Mouse (Mus musculus) CH12.LX (cell line): ENCODE measurements at regions not wholly inside any gene's neighbourhood (a gene's known extent, or its start where the extent isn't known, plus 50 kb on each side); places are given as distances from the start of the nearest gene placed in this dataset.

ENCODE experiments used
- DNase-seq: peaks from one replicate; pipeline ENCODE4 v3.0.0-alpha.2; 2013; ENCODE audit errors: extremely low read depth
- H3K27ac ChIP-seq: 2 replicates; pipeline ENCODE4 v1.5.1; 2012; ENCODE audit warnings: low read depth, mild to moderate bottlenecking, control low read depth, moderate library complexity; ENCODE audit not compliant: insufficient read depth
- H3K27me3 ChIP-seq: replicated peaks from 2 replicates; pipeline ENCODE3; 2012; ENCODE audit warnings: inconsistent platforms
- H3K36me3 ChIP-seq, 2 experiments: replicated peaks in 1 of 2; 2 replicates each; pipeline versions ENCODE3 to v1.6.1; 2012; ENCODE audit warnings: inconsistent platforms in 1 of 2, low read length in 1 of 2, mild to moderate bottlenecking in 1 of 2, mixed read lengths in 1 of 2, moderate library complexity in 1 of 2; ENCODE audit not compliant: control insufficient read depth in 1 of 2, insufficient read depth in 1 of 2
- H3K4me1 ChIP-seq, 2 experiments: 2 replicates each; pipeline ENCODE4 v1.6.1; 2012; ENCODE audit warnings: inconsistent platforms in 1 of 2, moderate library complexity in 1 of 2; ENCODE audit not compliant: insufficient read depth in 2 of 2, control insufficient read depth in 1 of 2
- H3K4me2 ChIP-seq: 2 replicates; pipeline ENCODE4 v1.6.1; 2012; ENCODE audit warnings: low read depth, mild to moderate bottlenecking, control low read depth; ENCODE audit not compliant: poor library complexity, insufficient read depth, severe bottlenecking
- H3K4me3 ChIP-seq, 3 experiments: fragments of 150-350 bp in 1 of 3; sonication (generic) in 1 of 3; replicated peaks in 1 of 3; 2 replicates each; pipeline versions ENCODE3 to v1.5.1; 2011 to 2012; ENCODE audit warnings: low read depth in 2 of 3, low read length in 2 of 3, mild to moderate bottlenecking in 2 of 3, moderate library complexity in 2 of 3, control low read depth in 1 of 3, improper control_type of control experiment in 1 of 3, inconsistent platforms in 1 of 3, mixed read lengths in 1 of 3; ENCODE audit not compliant: poor library complexity in 1 of 3
- H3K79me2 ChIP-seq: replicated peaks from 2 replicates; pipeline ENCODE4 v1.6.1; 2012; ENCODE audit warnings: mild to moderate bottlenecking, moderate library complexity; ENCODE audit not compliant: control insufficient read depth, poor library complexity, insufficient read depth, severe bottlenecking; ENCODE audit errors: extremely low read depth
- H3K9ac ChIP-seq: 2 replicates; pipeline ENCODE4 v1.6.1; 2012; ENCODE audit warnings: low read depth, mild to moderate bottlenecking, control low read depth, moderate library complexity; ENCODE audit not compliant: insufficient read depth
- H3K9me3 ChIP-seq: replicated peaks from 2 replicates; pipeline ENCODE3; 2012; ENCODE audit warnings: low read length, inconsistent platforms, mixed read lengths
- BHLHE40 ChIP-seq: IDR thresholded peaks from 2 replicates; pipeline ENCODE4 v1.6.1; 2011; ENCODE audit warnings: mild to moderate bottlenecking, low read depth, low read length, improper control_type of control experiment
- CHD1 ChIP-seq: IDR thresholded peaks from 2 replicates; pipeline ENCODE4 v1.6.1; 2012; ENCODE audit warnings: low read depth, low read length, improper control_type of control experiment, inconsistent platforms
- CHD2 ChIP-seq: IDR thresholded peaks from 2 replicates; pipeline ENCODE4 v1.6.1; 2011; ENCODE audit warnings: low read length, improper control_type of control experiment
- CTCF ChIP-seq, 2 experiments: IDR thresholded peaks in 1 of 2; conservative IDR thresholded peaks in 1 of 2; 2 replicates each; pipeline ENCODE4 v1.5.1; 2011 to 2012; ENCODE audit warnings: low read depth in 2 of 2, low read length in 2 of 2, improper control_type of control experiment in 1 of 2, inconsistent platforms in 1 of 2, mild to moderate bottlenecking in 1 of 2, moderate library complexity in 1 of 2
- ELF1 ChIP-seq: IDR thresholded peaks from 2 replicates; pipeline ENCODE4 v1.6.1; 2014; ENCODE audit warnings: low read depth, mild to moderate bottlenecking, inconsistent platforms, low read length, improper control_type of control experiment
- ETS1 ChIP-seq: conservative IDR thresholded peaks from 2 replicates; pipeline ENCODE4 v1.6.1; 2012; ENCODE audit warnings: low read depth, mild to moderate bottlenecking, inconsistent platforms, low read length, improper control_type of control experiment, moderate library complexity
- GABPA ChIP-seq: IDR thresholded peaks from 2 replicates; pipeline ENCODE4 v1.6.1; 2012; ENCODE audit warnings: low read depth, low read length, improper control_type of control experiment, inconsistent platforms; ENCODE audit not compliant: insufficient replicate concordance
- HCFC1 ChIP-seq: IDR thresholded peaks from 2 replicates; pipeline ENCODE4 v1.6.1; 2012; ENCODE audit warnings: low read depth, mild to moderate bottlenecking, inconsistent platforms, low read length, improper control_type of control experiment
- IRF4 ChIP-seq: IDR thresholded peaks from 2 replicates; pipeline ENCODE4 v1.6.1; 2014; ENCODE audit warnings: low read depth, mild to moderate bottlenecking, inconsistent platforms, low read length, improper control_type of control experiment
- JUND ChIP-seq: conservative IDR thresholded peaks from 2 replicates; pipeline ENCODE4 v1.6.1; 2011; ENCODE audit warnings: low read depth, low read length, improper control_type of control experiment
- KAT2A ChIP-seq: IDR thresholded peaks from 2 replicates; pipeline ENCODE4 v1.6.1; 2012; ENCODE audit warnings: low read length, improper control_type of control experiment, inconsistent platforms; ENCODE audit not compliant: insufficient replicate concordance
- MAFK ChIP-seq: IDR thresholded peaks from 2 replicates; pipeline ENCODE4 v1.6.1; 2011; ENCODE audit warnings: low read length, improper control_type of control experiment; ENCODE audit not compliant: insufficient replicate concordance
- MAX ChIP-seq: IDR thresholded peaks from 2 replicates; pipeline ENCODE4 v1.6.1; 2011; ENCODE audit warnings: low read length, improper control_type of control experiment
- MEF2A ChIP-seq: IDR thresholded peaks from 2 replicates; pipeline ENCODE4 v1.6.1; 2014; ENCODE audit warnings: low read depth, mild to moderate bottlenecking, inconsistent platforms, low read length, improper control_type of control experiment, borderline replicate concordance
- MXI1 ChIP-seq: IDR thresholded peaks from 2 replicates; pipeline ENCODE4 v1.6.1; 2011; ENCODE audit warnings: mild to moderate bottlenecking, low read depth, low read length, improper control_type of control experiment
- MYC ChIP-seq: IDR thresholded peaks from 2 replicates; pipeline ENCODE4 v1.6.1; 2011; ENCODE audit warnings: low read depth, mild to moderate bottlenecking, improper control_type of control experiment, low read length
- NELFE ChIP-seq: IDR thresholded peaks from 2 replicates; pipeline ENCODE4 v1.6.1; 2011; ENCODE audit warnings: low read depth, low read length, improper control_type of control experiment
- NRF1 ChIP-seq: IDR thresholded peaks from 2 replicates; pipeline ENCODE4 v1.6.1; 2014; ENCODE audit warnings: low read depth, mild to moderate bottlenecking, inconsistent platforms, low read length, improper control_type of control experiment, moderate library complexity
- PAX5 ChIP-seq: IDR thresholded peaks from 2 replicates; pipeline ENCODE4 v1.6.1; 2012; ENCODE audit warnings: low read length, inconsistent platforms, mixed read lengths
- POLR2A ChIP-seq: IDR thresholded peaks from 2 replicates; pipeline ENCODE4 v1.6.1; 2011; ENCODE audit warnings: low read depth, mild to moderate bottlenecking, improper control_type of control experiment, low read length
- POLR2AphosphoS2 ChIP-seq: IDR thresholded peaks from 2 replicates; pipeline ENCODE4 v1.6.1; 2011; ENCODE audit warnings: low read depth, low read length, improper control_type of control experiment
- RAD21 ChIP-seq: IDR thresholded peaks from 2 replicates; pipeline ENCODE4 v1.6.1; 2011; ENCODE audit warnings: low read depth, mild to moderate bottlenecking, low read length, improper control_type of control experiment, moderate library complexity
- RCOR1 ChIP-seq: conservative IDR thresholded peaks from 2 replicates; pipeline ENCODE4 v1.6.1; 2012; ENCODE audit warnings: low read depth, mild to moderate bottlenecking, inconsistent platforms, low read length, improper control_type of control experiment
- SIN3A ChIP-seq: IDR thresholded peaks from 2 replicates; pipeline ENCODE4 v1.6.1; 2012; ENCODE audit warnings: low read length, improper control_type of control experiment, inconsistent platforms
- SMC3 ChIP-seq: IDR thresholded peaks from 2 replicates; pipeline ENCODE4 v1.6.1; 2011; ENCODE audit warnings: low read depth, low read length, improper control_type of control experiment
- TBP ChIP-seq: conservative IDR thresholded peaks from 2 replicates; pipeline ENCODE4 v1.6.1; 2011; ENCODE audit warnings: low read depth, low read length, improper control_type of control experiment
- UBTF ChIP-seq: IDR thresholded peaks from 2 replicates; pipeline ENCODE4 v1.6.1; 2012; ENCODE audit warnings: low read depth, mild to moderate bottlenecking, inconsistent platforms, low read length, improper control_type of control experiment, moderate library complexity
- USF1 ChIP-seq: IDR thresholded peaks from 2 replicates; pipeline ENCODE4 v1.6.1; 2014; ENCODE audit warnings: low read depth, mild to moderate bottlenecking, inconsistent platforms, low read length, improper control_type of control experiment
- USF2 ChIP-seq: conservative IDR thresholded peaks from 2 replicates; pipeline ENCODE4 v1.6.1; 2011; ENCODE audit warnings: low read depth, low read length, improper control_type of control experiment
- ZKSCAN1 ChIP-seq: IDR thresholded peaks from 2 replicates; pipeline ENCODE4 v1.6.1; 2012; ENCODE audit warnings: low read depth, inconsistent platforms, low read length, improper control_type of control experiment, borderline replicate concordance
- ZMIZ1 ChIP-seq: IDR thresholded peaks from 2 replicates; pipeline ENCODE4 v1.6.1; 2012; ENCODE audit warnings: low read depth, mild to moderate bottlenecking, inconsistent platforms, low read length, improper control_type of control experiment
- ZNF384 ChIP-seq: IDR thresholded peaks from 2 replicates; pipeline ENCODE4 v1.6.1; 2012; ENCODE audit warnings: low read depth, low read length, improper control_type of control experiment, inconsistent platforms
- dilution Hi-C: fragments of 300-500 bp; cut with MboI; formaldehyde crosslinking; loops from 2 replicates; pipeline ENCODE4 v1.14.3; 2020; ENCODE audit warnings: low sequenced_read_pairs; ENCODE audit not compliant: extremely low pct_unique_long_range_greater_than_20kb, extremely low pct_ligation_motif_present
- in situ Hi-C: fragments of 300-500 bp; cut with MboI; formaldehyde crosslinking; loops from 3 replicates; pipeline ENCODE4 v1.14.3; 2019; ENCODE audit warnings: low sequenced_read_pairs, low pct_ligation_motif_present, low pct_unique_long_range_greater_than_20kb, mixed read lengths

GRCm38 (mm10) chr1:183865111-183865510, 148.0 kb upstream of the Dusp10 start:
- no peak for TF ChIP-seq ZKSCAN1
- no peak for TF ChIP-seq USF1
- no peak for TF ChIP-seq USF2
- TF ChIP-seq ETS1: no peak
- no peak for TF ChIP-seq JUND
- TF ChIP-seq PAX5: no peak
- no peak for TF ChIP-seq MEF2A
- no peak for TF ChIP-seq ZMIZ1
- TF ChIP-seq HCFC1: no peak
- TF ChIP-seq KAT2A: no peak
- no peak for TF ChIP-seq CTCF (conservative IDR thresholded peaks at IDR 0.05 in 1 of 2, IDR thresholded peaks at IDR 0.05 in 1 of 2; ENCODE audit: low read depth in 2 of 2, low read length in 2 of 2)
- no peak for TF ChIP-seq POLR2A
- no peak for TF ChIP-seq GABPA
- TF ChIP-seq NRF1: no peak
- TF ChIP-seq TBP: no peak
- no peak for TF ChIP-seq RAD21
- TF ChIP-seq, all 38 proteins: peak for 0
- H3K79me2 ChIP-seq: no peaks in the 10 kb centered on the region
- no peak overlapping the region for H3K4me2 ChIP-seq
- no peak for DNase-seq
- dilution Hi-C loops (no loop called here), in situ Hi-C loops (no loop called here)
- no peak overlapping the region for H3K27ac ChIP-seq
- no peak overlapping the region for H3K4me3 ChIP-seq
- no peaks in the 10 kb centered on the region for H3K27me3 ChIP-seq
- H3K4me1 ChIP-seq: peaks cover 0 to 25% of the 10 kb centered on the region in 2 experiments; a peak in 2 of 4 replicates
- no peak overlapping the region for H3K9ac ChIP-seq
- H3K36me3 ChIP-seq: no peaks in the 10 kb centered on the region
- H3K9me3 ChIP-seq: no peaks in the 10 kb centered on the region

- Histone ChIP-seq H3K4me1 (peaks cover 0 to 25% of the 10 kb centered on the region in 2 experiments; a peak in 2 of 4 replicates), H3K9me3 (no peaks in the 10 kb centered on the region), H3K9ac (no peak overlapping the region), H3K79me2 (no peaks in the 10 kb centered on the region), H3K27me3 (no peaks in the 10 kb centered on the region), H3K27ac (no peak overlapping the region)
- DNase-seq: peak; percentile 31
- in situ Hi-C loops: no loop called here
- TF ChIP-seq CHD1: no peak
- TF ChIP-seq ELF1: no peak
- no peak for TF ChIP-seq IRF4
- no peak for TF ChIP-seq NELFE
- TF ChIP-seq MEF2A: no peak
- no peak for TF ChIP-seq SMC3
- TF ChIP-seq ZMIZ1: no peak
- no peak for TF ChIP-seq CHD2
- no peak for TF ChIP-seq MYC
- TF ChIP-seq POLR2AphosphoS2: no peak
- no peak for TF ChIP-seq RCOR1
- TF ChIP-seq MAX: no peak
- TF ChIP-seq MXI1: no peak
- TF ChIP-seq BHLHE40: no peak
- TF ChIP-seq MAFK: no peak
- TF ChIP-seq ZNF384: no peak
- TF ChIP-seq SIN3A: no peak
- TF ChIP-seq RAD21: no peak
- no peak for TF ChIP-seq UBTF
- no peak for TF ChIP-seq CTCF (conservative IDR thresholded peaks at IDR 0.05 in 1 of 2, IDR thresholded peaks at IDR 0.05 in 1 of 2; ENCODE audit: low read depth in 2 of 2, low read length in 2 of 2)
- TF ChIP-seq, all 38 proteins: peak for 0
- dilution Hi-C loops: no loop called here
- H3K36me3 ChIP-seq: no peaks in the 10 kb centered on the region
- no peak overlapping the region for H3K4me3 ChIP-seq
- H3K4me2 ChIP-seq: no peak overlapping the region
These were observed 147.5 kb upstream of the Dusp10 start for GRCm38 (mm10) chr1:183865586-183865985.
